Mouse (Mus musculus): ENCODE data around the gene Esam. TPM values are rescaled to one million over a fixed set of nuclear protein-coding genes. Genes with fewer than 3 reads are reported as not detected.

Gene Esam
- polyA plus RNA-seq, 1 experiment from 2014 or later = 50.2 TPM

DNA sequence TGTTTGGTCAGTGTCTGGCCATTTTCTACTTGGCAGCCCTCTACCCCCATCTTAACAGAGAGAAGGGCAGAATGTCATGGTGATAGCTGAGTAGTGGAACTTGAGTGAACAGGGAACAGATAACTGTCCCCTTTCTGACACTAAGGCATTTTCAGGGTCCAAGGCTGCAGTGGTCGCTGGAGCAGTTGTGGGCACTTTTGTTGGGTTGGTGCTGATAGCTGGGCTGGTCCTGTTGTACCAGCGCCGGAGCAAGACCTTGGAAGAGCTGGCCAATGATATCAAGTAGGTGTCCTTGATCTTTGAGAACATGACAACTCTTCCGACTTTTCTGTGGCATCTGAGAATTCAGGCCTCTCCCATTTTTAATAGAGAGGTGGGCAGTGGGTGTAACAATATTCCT lies 9.0 kb downstream of the Esam start:
- H3K9me3 ChIP-seq = no peaks in the 10 kb centered on the region
- H3K4me3 ChIP-seq = no peak overlapping the region
- no peaks in the 10 kb centered on the region for H3K36me3 ChIP-seq
- H3K4me2 ChIP-seq = no peak overlapping the region
- 89% methylated on average over 4 of the region's 4 CpGs for WGBS
- peaks cover 7% of the 10 kb centered on the region; the same call in 1 of the 2 replicates for H3K4me1 ChIP-seq
- H3K27me3 ChIP-seq = peaks cover 38% of the 10 kb centered on the region
- no peak overlapping the region for H3K9ac ChIP-seq
- no peak overlapping the region for H3K27ac ChIP-seq
- ATAC-seq (ENCODE audit: insufficient number of reproducible peaks, low FRiP score, low TSS enrichment, low read depth) = no peak

DNA sequence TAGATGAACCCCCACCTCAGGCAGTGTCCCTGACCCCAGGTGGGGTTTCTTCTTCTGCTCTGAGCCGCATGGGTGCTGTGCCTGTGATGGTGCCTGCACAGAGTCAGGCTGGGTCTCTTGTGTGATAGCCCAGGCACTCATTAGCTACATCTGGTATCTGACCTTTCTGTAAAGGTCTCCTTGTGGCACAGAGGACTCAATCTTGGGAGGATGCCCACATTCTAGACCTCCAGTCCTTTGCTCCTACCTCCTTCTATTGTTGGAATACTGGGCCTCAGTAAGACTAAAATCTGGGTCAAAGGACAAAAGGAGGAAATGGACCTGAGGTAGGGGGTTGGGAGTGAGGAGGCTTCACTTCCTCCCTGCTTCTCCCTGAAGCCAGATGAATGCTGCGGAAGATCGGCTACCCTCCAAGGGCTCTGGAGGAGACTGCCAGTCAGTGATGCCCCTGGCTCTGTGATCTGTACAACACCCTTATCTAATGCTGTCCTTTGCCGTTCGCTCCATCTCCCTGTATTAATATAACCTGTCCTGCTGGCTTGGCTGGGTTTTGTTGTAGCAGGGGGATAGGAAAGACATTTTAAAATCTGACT lies 9.9 kb downstream of the Esam start:
- Histone ChIP-seq H3K4me2 (no peak overlapping the region), H3K9me3 (no peaks in the 10 kb centered on the region), H3K4me1 (peaks cover 7% of the 10 kb centered on the region; the same call in 1 of the 2 replicates), H3K4me3 (no peak overlapping the region), H3K36me3 (no peaks in the 10 kb centered on the region), H3K9ac (no peak overlapping the region), H3K27me3 (peaks cover 34% of the 10 kb centered on the region), H3K27ac (no peak overlapping the region)
- no peak for ATAC-seq (ENCODE audit: insufficient number of reproducible peaks, low FRiP score, low TSS enrichment, low read depth)
- 73% methylated on average over 5 of the region's 5 CpGs for WGBS

DNA sequence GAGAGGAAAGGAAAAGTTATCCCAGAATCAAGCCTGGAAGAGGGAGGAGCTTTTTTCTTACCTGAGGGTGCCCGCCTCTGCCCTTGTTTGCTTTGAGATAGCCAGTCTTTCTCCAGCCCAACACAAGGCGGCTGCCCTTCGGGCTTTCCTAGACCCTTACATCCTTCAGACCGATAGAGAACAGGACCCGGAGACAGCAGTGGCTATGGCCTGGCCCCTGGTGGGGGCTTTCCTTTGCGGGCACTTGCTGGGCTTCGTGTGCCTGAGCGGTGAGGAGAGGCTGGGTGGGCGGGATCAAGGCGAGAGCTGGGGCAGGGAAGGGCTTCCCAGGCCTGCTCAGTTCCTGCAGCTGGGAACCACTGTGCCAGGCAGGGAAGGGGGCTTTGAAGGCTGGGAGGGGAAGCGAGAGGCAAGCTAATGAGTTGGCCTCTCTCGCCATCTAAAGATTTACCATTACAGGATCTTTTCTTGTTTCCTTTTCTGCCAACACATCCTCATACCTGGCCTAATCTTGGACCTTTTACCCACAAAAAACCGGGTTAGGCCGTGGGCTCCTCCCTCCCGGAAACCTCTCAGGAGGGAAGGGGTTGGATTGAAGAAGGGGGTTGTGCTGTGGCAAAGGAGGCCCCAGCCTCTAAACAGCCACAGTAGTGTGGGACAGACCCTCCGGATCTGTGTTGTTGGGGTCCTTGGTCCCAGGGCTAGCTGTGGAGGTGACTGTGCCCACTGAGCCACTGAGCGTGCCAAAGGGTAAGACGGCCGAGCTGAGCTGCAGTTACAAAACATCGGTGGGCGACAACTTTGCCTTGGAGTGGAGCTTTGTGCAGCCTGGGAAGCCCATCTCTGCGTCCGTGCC lies 11.5 kb downstream of the Esam start, which contains the start of gene Vsig2:
Gene Vsig2 (plus strand): TSS at position 86 of the 856 bp plus-strand sequence.
- no peak within 1 kb of the TSS for H3K9ac ChIP-seq

DNA sequence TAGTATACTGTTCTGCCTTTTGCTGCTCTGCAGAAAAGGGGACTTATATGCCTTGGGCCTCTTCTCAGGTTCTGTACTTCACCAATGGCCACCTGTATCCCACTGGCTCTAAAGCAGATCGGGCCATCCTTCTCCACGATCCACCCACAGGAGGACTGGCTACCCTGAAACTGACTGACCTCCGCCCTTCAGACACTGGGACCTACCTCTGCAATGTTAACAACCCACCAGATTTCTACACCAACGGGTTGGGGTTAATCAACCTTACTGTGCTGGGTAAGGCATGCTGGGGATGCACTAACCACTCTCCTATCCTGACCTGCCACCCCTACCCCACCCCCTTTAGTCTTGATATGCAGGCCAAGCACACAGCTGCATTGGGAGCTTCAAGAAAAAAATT lies 12.3 kb downstream of the Esam start:
- H3K4me1 ChIP-seq = peaks cover 19% of the 10 kb centered on the region
- no peaks in the 10 kb centered on the region for H3K9me3 ChIP-seq
- no peak overlapping the region for H3K4me3 ChIP-seq
- ATAC-seq (ENCODE audit: insufficient number of reproducible peaks, low FRiP score, low TSS enrichment, low read depth) = no peak
- 85% methylated on average over 4 of the region's 4 CpGs for WGBS
- H3K27ac ChIP-seq = no peak overlapping the region
- no peak overlapping the region for H3K9ac ChIP-seq
- no peak overlapping the region for H3K4me2 ChIP-seq
- H3K36me3 ChIP-seq = no peaks in the 10 kb centered on the region
- H3K27me3 ChIP-seq = peaks cover 32% of the 10 kb centered on the region

More for the DNA sequence above, 11.5 kb downstream of the Esam start, which contains the start of gene Vsig2:
- Histone ChIP-seq H3K36me3 (no peaks in the 10 kb centered on the region), H3K27ac (no peak within 1 kb of the TSS), H3K4me3 (no peak within 1 kb of the TSS), H3K4me2 (no peak within 1 kb of the TSS), H3K27me3 (peaks cover 28% of the 10 kb centered on the region), H3K9me3 (no peaks in the 10 kb centered on the region), H3K4me1 (peaks cover 11% of the 10 kb centered on the region)
- peak; percentile 22; the same call in 1 of the 2 replicates for ATAC-seq (ENCODE audit: insufficient number of reproducible peaks, low FRiP score, low TSS enrichment, low read depth)
- 57% methylated on average over 23 of the region's 23 CpGs for WGBS

DNA sequence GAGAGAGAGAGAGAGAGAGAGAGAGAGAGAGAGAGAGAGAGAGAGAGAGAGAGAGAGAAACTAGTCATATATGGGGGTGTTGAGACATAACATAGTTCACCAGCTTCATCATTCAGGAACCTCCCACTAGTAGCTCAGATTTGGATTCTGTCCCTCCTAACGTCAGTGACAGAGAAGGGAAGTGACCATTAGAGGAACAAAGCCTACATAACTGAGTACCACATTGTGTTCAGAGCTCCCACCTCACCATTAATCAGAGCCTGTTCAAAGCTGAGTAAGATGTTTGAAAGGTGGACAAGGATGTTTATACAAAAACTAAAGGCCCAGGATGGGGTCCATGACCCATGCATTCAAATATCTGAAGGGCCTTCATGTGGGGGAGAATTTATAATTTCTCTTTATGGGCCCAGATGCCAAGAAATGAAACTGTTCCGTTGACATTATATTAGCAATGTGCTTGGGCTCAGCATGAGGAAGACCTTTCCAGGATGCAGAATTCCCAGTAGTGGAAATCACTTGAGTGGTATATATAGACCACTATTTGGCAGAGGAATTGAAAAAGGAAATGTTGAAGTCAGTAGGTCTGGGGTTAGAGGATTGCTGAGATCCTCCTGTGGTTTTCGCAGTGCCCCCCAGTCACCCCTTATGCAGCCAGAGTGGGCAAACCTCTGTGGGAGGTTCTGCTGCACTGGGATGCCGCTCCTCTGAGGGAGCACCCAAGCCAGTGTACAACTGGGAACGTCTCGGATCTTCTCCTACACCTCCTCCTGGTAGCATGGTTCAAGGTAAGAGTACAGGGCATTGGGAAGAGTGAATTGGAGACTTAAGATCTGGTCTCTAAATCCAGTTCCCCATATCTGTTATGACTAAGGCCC lies 13.1 kb downstream of the Esam start:
- peaks cover 40% of the 10 kb centered on the region for H3K27me3 ChIP-seq
- WGBS = 84% methylated on average over 6 of the region's 6 CpGs
- H3K4me3 ChIP-seq = no peak overlapping the region
- no peaks in the 10 kb centered on the region for H3K9me3 ChIP-seq
- H3K36me3 ChIP-seq = no peaks in the 10 kb centered on the region
- peak overlapping the region; percentile 23; the same call in 1 of the 2 replicates for H3K27ac ChIP-seq
- peaks cover 24% of the 10 kb centered on the region for H3K4me1 ChIP-seq
- ATAC-seq (ENCODE audit: insufficient number of reproducible peaks, low FRiP score, low TSS enrichment, low read depth) = no peak
- H3K4me2 ChIP-seq = no peak overlapping the region
- no peak overlapping the region for H3K9ac ChIP-seq

DNA sequence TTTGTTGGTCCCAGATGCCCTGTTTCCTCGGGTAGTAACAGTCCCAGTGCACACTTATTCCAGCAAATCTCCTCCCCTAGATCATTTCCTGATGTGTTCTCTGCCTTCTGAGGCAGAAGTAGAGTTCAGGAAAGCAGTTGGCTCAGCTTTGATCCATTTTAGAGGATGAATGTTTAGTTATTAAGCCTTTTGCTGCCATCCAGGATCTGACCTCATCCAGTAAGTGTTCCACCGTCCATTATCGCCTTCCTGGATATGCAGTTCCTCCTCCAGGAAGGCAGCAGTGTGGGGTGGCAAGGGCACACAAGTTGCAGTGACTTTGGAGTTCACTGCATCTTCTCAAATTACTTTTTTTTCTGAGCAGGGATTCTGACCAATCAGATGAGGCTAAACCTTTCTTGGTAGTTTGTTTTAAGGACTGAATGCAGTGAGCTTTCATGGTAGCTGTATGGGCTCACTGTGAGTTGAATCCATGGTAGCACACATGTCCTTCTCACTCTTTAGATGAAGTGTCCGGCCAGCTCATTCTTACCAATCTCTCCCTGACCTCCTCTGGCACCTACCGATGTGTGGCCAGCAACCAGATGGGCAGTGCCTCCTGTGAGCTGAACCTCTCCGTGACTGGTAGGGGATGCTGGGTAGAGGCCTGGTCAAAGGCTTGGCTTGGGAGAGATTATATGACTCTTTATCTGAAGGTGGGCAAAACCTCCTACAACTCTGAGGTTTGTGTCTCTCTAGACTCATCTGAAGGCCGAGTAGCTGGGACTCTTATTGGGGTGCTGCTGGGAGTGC lies 14.2 kb downstream of the Esam start:
- H3K4me1 ChIP-seq = peaks cover 25% of the 10 kb centered on the region
- H3K36me3 ChIP-seq = no peaks in the 10 kb centered on the region
- H3K9ac ChIP-seq = no peak overlapping the region
- 48% methylated on average over 7 of the region's 7 CpGs for WGBS
- H3K9me3 ChIP-seq = no peaks in the 10 kb centered on the region
- no peak overlapping the region for H3K4me2 ChIP-seq
- no peak for ATAC-seq (ENCODE audit: insufficient number of reproducible peaks, low FRiP score, low TSS enrichment, low read depth)
- H3K27ac ChIP-seq = no peak overlapping the region; the same call in 1 of the 2 replicates
- no peak overlapping the region for H3K4me3 ChIP-seq
- H3K27me3 ChIP-seq = peaks cover 49% of the 10 kb centered on the region

DNA sequence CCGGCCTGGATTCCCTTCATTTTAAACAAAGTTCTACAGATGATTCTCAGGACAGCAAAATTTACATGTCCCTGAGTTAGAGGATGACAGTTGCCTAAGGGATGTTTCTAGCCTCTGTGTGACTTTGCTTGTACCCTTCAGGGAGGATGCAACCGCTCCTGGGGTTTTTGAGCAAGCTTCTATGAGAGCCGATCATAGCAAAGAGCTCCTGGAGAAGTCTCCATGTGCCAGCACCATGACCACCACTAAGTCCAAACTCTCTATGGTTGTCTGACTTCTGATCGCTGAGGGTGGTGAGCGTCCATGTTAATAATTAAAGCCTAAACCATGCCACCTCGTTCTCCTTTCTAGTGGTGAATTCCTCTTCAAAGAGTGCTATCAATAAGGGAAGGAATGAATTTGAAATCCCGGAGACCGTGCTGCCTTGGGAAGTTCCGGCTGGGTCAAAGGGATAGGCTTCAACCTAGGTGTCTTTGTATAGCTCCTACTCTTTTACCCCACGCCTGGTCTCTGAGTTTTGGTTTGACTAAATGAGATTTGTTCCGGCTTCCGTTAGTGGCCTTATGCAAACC lies 16.1 kb downstream of the Esam start:
- peak overlapping the region; percentile 47 for H3K4me2 ChIP-seq
- no peak overlapping the region for H3K27ac ChIP-seq
- peaks cover 22% of the 10 kb centered on the region for H3K4me1 ChIP-seq
- peak overlapping the region; percentile 27 for H3K4me3 ChIP-seq
- H3K27me3 ChIP-seq = peaks cover 49% of the 10 kb centered on the region
- no peaks in the 10 kb centered on the region for H3K36me3 ChIP-seq
- WGBS = 36% methylated on average over 12 of the region's 12 CpGs
- H3K9me3 ChIP-seq = no peaks in the 10 kb centered on the region
- H3K9ac ChIP-seq = no peak overlapping the region
- ATAC-seq (ENCODE audit: insufficient number of reproducible peaks, low FRiP score, low TSS enrichment, low read depth) = no peak

DNA sequence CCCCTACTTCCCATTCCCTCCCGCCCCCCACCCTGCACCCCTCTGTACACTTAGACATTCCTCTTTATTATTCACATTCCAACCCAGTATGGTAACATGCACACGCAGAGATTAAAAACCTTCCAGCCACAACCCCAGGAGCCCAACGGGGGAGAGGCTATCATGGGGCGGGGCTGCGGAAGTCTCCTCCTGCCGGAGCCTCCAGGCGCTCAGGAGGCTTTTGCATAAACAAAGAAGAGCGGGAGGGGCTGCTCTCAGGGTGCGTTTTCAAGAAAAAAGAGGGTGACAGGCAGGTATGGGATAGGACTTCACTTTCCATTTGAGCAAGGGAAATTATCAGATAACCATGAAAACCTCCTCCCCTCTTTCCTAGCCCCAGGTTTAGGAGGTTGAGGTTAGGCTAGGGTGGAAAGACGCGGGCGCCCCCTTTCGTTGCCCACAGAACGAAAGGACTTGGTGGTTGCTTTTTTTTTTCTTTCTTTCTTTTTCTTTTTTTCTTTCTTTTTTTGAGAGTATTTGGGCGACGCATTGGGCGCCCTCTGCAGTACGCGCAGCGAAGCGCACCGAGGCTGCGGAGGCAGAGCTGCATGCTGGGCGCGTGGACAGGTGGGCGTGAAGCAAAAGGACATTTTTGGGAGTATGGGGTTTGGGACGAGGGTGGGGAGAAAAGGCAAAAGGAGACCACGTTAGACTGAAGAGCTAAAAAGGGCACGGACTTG lies 16.7 kb downstream of the Esam start:
- Histone ChIP-seq H3K36me3 (no peaks in the 10 kb centered on the region), H3K9me3 (no peaks in the 10 kb centered on the region), H3K4me3 (peak overlapping the region; percentile 27), H3K27ac (no peak overlapping the region), H3K27me3 (peaks cover 49% of the 10 kb centered on the region), H3K9ac (no peak overlapping the region), H3K4me1 (peaks cover 18% of the 10 kb centered on the region), H3K4me2 (peak overlapping the region; percentile 47)
- 1% methylated on average over 29 of the region's 29 CpGs for WGBS
- ATAC-seq (ENCODE audit: insufficient number of reproducible peaks, low FRiP score, low TSS enrichment, low read depth) = no peak

DNA sequence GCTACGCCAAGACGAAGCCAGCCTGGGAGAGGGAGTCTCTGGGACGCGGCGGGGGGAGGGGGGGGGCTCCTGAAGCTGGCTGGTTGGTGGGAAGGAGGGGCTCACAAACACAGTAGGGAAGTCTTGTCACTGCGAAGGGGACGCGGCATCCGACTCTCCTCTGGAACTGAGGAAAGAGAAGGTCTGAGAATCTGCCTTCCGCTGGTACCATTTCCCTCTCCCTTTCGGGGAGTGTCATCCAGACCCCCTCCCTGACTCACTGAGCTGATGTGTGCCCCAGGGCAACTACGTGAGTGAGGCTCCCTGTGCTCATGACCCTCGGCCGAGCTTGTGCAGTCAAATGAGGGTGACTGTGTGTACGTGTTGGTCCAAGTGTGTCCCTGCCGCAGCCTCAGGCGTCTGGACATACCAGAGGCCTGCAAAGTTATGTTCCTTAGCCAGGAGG lies 17.3 kb downstream of the Esam start:
- Histone ChIP-seq H3K4me1 (peaks cover 18% of the 10 kb centered on the region), H3K9me3 (no peaks in the 10 kb centered on the region), H3K4me3 (peak overlapping the region; percentile 27), H3K27ac (no peak overlapping the region), H3K9ac (no peak overlapping the region), H3K27me3 (peaks cover 53% of the 10 kb centered on the region), H3K36me3 (no peaks in the 10 kb centered on the region), H3K4me2 (peak overlapping the region; percentile 47)
- ATAC-seq (ENCODE audit: insufficient number of reproducible peaks, low FRiP score, low TSS enrichment, low read depth) = no peak
- 11% methylated on average over 15 of the region's 17 CpGs for WGBS

DNA sequence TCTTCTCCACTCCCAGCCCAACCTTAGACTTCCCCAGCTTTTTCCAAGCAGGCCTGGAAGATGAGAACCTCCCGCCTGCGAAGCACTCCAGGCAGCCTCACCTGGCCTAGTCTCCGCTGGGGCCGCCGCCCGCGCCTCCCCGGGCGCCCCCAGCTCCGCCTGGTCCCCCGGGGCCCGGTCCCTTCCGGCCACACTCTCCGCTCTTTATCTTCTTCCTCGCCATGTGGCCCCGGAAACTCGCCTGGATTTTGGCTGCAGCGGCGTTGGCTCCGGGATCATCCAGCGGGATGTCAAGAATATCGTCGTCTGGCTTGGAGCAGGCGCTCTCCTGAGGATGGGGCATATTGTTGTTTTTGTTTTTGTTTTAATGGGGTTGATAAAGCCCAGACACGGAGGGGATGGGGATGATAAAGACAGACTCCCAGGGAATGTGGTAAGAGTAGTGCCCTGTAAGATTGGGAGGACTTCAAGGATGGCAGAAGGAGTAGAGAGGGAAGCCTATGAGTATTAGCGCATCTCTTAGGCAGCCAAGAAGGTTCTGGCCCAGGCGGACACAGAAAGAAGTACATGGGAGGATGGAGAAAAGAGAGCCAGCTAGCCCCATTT lies 18.1 kb downstream of the Esam start:
- Histone ChIP-seq H3K4me2 (no peak overlapping the region), H3K36me3 (no peaks in the 10 kb centered on the region), H3K9ac (no peak overlapping the region), H3K9me3 (no peaks in the 10 kb centered on the region), H3K27me3 (peaks cover 58% of the 10 kb centered on the region), H3K27ac (no peak overlapping the region), H3K4me3 (no peak overlapping the region), H3K4me1 (peaks cover 18% of the 10 kb centered on the region)
- WGBS = 21% methylated on average over 27 of the region's 27 CpGs
- ATAC-seq (ENCODE audit: insufficient number of reproducible peaks, low FRiP score, low TSS enrichment, low read depth) = no peak
